Mouse (Mus musculus) hindbrain, embryonic 12.5 days (tissue): Measurements from ENCODE around the gene Rsph3a. TPM values are rescaled to one million over a fixed set of nuclear protein-coding genes. Genes with fewer than 3 reads are reported as not detected.
"Not testable (repeated sequence)": the region's sequence is repeated elsewhere in the genome, so short reads cannot be mapped to it uniquely, and the experiment has no call there.

Experiments
- ATAC-seq: fragments of 200-750 bp; cut with Nextera tagmentation; 2 replicates; pipeline ENCODE4 v1.8.0; 2017; ENCODE audit warnings: moderate TSS enrichment; ENCODE audit not compliant: low FRiP score
- H3K27ac ChIP-seq: fragments of 300-500 bp; sonication (generic); 2 replicates; pipeline ENCODE4 v1.5.1; 2016; ENCODE audit warnings: mild to moderate bottlenecking
- H3K27me3 ChIP-seq: fragments of 300-500 bp; sonication (generic); 2 replicates; pipeline ENCODE4 v1.6.1; 2016; ENCODE audit warnings: mild to moderate bottlenecking
- H3K36me3 ChIP-seq: fragments of 300-500 bp; sonication (generic); 2 replicates; pipeline ENCODE4 v1.6.1; 2016; ENCODE audit warnings: mild to moderate bottlenecking
- H3K4me1 ChIP-seq: fragments of 300-500 bp; sonication (generic); 2 replicates; pipeline ENCODE4 v1.6.1; 2016
- H3K4me2 ChIP-seq: fragments of 300-500 bp; sonication (generic); replicated peaks from 2 replicates; pipeline ENCODE4 v1.6.1; 2016; ENCODE audit warnings: mild to moderate bottlenecking
- H3K4me3 ChIP-seq: fragments of 300-500 bp; sonication (generic); 2 replicates; pipeline ENCODE4 v1.5.1; 2016; ENCODE audit warnings: mild to moderate bottlenecking
- H3K9ac ChIP-seq: fragments of 300-500 bp; sonication (generic); 2 replicates; pipeline ENCODE4 v1.6.1; 2016; ENCODE audit warnings: mild to moderate bottlenecking, moderate library complexity
- H3K9me3 ChIP-seq: fragments of 300-500 bp; sonication (generic); replicated peaks from 2 replicates; pipeline ENCODE4 v1.6.1; 2016; ENCODE audit warnings: mild to moderate bottlenecking
- WGBS: fragments of 180-500 bp; shearing (Covaris S2); methylation state at CpG from one replicate; pipeline ENCODE4 v1.1.7; 2016; 5-methylcytosine and 5-hydroxymethylcytosine counted together
- polyA plus RNA-seq: library from polyadenylated mRNA; unstranded; fragments of >200 nt; fragmentation: Nextera tagmentation; extraction: Ambion mirVana; gene quantifications from 2 replicates; pipeline ENCODE4 v1.2.1, GENCODE M21; 2016

Gene Rsph3a
- polyA plus RNA-seq, 1 experiment from 2014 or later: 77.0 TPM

DNA sequence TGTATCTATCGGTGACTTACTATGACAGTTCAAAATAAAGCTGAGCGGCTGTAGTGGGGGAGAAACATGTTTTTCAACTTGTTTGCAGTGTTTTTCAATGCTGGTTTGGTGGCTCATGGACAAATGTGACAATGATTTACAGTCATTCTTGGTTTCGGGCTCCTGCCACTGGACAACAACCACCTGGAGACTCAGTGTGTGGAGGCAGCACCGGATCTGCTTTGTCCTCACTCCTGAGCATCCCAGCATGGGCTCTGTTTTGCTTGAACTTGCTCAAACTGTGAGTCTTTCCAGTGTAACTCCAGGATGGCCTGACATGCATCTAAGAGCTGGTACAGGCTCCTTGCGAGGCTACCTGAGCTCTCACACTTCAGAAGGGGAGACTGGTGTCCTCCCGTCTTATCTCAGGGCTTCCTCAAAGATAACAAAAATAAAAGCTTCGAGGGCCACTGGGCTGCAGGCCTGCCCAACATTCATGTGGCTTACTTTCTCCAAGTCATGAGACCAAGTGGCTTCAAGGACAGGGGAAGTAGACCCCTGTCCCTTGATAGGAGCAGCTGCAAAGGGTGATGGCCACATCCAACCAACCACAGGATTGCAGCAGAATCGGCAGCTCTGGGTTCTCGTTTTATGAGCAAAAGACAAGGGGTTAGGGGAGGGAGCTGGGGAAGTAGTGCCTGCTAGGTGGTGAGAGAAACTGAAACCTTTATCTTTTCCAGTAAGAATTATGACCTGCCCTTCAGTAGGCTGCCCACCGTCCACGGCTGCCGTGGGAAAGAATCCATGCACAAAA lies 28.4 kb upstream of the Rsph3a start:
- Histone ChIP-seq H3K4me1 (no peaks in the 10 kb centered on the region), H3K9me3 (no peaks in the 10 kb centered on the region), H3K27ac (no peak overlapping the region), H3K36me3 (no peaks in the 10 kb centered on the region), H3K27me3 (no peaks in the 10 kb centered on the region), H3K9ac (no peak overlapping the region), H3K4me3 (no peak overlapping the region), H3K4me2 (no peak overlapping the region)
- WGBS: 78% methylated on average over 12 of the region's 12 CpGs
- no peak for ATAC-seq

DNA sequence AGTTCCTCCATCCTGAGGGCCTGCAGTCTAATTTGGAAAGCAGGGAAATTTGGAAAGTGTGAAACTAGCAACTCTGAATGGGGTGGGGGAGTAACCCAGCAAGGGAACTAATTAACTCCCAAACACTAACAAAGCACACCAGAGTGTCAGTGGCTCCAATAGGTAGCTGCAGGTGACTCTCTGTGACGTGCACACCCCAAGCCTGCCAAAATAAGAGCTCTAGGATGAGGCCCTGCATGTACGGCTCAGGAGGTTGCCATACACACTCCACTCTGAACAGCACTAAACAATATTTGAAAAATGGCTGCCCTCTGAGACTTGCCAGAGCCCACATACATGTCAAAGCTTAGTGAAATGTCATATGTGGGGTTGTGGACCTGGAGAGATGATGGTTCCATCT lies 27.1 kb upstream of the Rsph3a start:
- no peak overlapping the region for H3K4me3 ChIP-seq
- H3K27me3 ChIP-seq: no peaks in the 10 kb centered on the region
- no peaks in the 10 kb centered on the region for H3K36me3 ChIP-seq
- H3K4me2 ChIP-seq: no peak overlapping the region
- ATAC-seq: no peak
- no peak overlapping the region for H3K27ac ChIP-seq
- WGBS: 76% methylated on average over 2 of the region's 2 CpGs
- no peak overlapping the region for H3K9ac ChIP-seq
- no peaks in the 10 kb centered on the region for H3K9me3 ChIP-seq
- H3K4me1 ChIP-seq: no peaks in the 10 kb centered on the region

DNA sequence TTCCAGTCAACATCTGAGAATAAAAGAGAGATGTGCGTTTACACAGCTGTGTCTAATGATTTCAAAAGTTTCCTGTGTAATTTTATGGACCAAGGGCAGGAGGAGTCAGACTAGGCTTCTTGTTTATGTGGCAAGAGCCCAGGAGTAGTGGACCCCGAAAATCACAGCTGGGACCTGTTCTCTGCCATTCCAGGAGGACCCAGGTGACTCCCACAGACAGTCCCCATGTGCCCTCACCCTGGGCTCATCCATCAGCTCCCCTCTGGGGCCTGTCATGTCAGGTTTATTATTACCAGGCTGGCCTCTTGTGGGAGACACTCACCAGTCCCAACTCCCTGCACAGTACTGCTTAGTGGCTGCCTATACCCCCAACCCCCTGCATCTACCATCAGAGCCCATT lies 26.2 kb upstream of the Rsph3a start:
- Histone ChIP-seq H3K4me3 (no peak overlapping the region), H3K4me1 (no peaks in the 10 kb centered on the region), H3K9me3 (no peaks in the 10 kb centered on the region), H3K36me3 (no peaks in the 10 kb centered on the region), H3K27me3 (no peaks in the 10 kb centered on the region), H3K9ac (no peak overlapping the region), H3K27ac (no peak overlapping the region), H3K4me2 (no peak overlapping the region)
- no peak for ATAC-seq
- WGBS: 75% methylated on average over 2 of the region's 2 CpGs

DNA sequence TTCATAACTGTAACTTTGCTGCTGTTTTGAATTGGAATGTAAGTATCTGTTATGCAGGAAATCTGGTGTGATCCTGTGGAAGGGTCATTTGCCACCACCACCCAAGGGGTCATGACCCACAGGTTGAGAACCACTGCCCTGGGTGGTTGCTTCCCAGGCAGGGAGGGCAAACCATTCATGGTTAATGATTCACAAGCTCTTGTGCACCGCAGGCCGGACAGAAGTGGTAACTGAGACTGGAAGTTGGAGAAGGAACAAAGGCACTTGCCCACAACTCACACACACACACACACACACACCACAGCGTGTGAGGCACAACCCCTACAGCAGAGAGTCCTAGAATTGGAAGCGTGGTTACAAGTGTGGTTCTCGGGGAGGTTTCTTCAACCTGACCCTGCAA lies 22.9 kb upstream of the Rsph3a start:
- H3K9ac ChIP-seq: no peak overlapping the region
- ATAC-seq: no peak
- no peaks in the 10 kb centered on the region for H3K9me3 ChIP-seq
- no peaks in the 10 kb centered on the region for H3K27me3 ChIP-seq
- WGBS: 83% methylated on average over 5 of the region's 5 CpGs
- no peak overlapping the region for H3K27ac ChIP-seq
- H3K4me2 ChIP-seq: no peak overlapping the region
- no peak overlapping the region for H3K4me3 ChIP-seq
- H3K36me3 ChIP-seq: no peaks in the 10 kb centered on the region
- H3K4me1 ChIP-seq: no peaks in the 10 kb centered on the region

DNA sequence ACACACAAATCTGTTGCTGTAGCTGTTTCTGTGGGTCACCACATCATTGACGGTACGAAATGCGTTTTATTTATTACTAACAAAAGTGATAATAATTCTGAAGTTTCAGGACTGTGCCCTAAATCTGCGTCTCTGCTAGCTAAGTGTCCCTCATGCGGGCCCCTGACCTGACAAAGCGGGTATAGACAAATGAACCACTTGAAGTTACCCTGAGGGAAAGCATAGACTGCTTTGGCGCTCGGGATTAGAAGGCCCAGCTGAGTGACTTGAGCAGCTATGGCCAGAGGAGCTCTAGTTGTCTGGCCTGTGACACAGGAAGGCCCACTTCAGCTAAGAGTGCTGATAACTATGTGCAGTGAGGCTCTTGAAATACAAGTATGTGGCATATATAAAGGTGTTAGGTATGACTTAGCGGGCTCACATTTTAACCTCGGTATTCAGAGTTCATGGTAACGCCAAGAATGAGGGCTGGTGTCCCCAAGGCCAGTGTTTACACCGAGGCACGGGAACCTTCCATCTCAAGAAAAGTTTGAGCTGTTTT lies 21.2 kb upstream of the Rsph3a start:
- Histone ChIP-seq H3K4me3 (no peak overlapping the region), H3K4me1 (no peaks in the 10 kb centered on the region), H3K36me3 (no peaks in the 10 kb centered on the region), H3K27me3 (no peaks in the 10 kb centered on the region), H3K9ac (no peak overlapping the region), H3K27ac (no peak overlapping the region), H3K4me2 (no peak overlapping the region), H3K9me3 (no peaks in the 10 kb centered on the region)
- ATAC-seq: no peak
- 92% methylated on average over 13 of the region's 13 CpGs for WGBS

DNA sequence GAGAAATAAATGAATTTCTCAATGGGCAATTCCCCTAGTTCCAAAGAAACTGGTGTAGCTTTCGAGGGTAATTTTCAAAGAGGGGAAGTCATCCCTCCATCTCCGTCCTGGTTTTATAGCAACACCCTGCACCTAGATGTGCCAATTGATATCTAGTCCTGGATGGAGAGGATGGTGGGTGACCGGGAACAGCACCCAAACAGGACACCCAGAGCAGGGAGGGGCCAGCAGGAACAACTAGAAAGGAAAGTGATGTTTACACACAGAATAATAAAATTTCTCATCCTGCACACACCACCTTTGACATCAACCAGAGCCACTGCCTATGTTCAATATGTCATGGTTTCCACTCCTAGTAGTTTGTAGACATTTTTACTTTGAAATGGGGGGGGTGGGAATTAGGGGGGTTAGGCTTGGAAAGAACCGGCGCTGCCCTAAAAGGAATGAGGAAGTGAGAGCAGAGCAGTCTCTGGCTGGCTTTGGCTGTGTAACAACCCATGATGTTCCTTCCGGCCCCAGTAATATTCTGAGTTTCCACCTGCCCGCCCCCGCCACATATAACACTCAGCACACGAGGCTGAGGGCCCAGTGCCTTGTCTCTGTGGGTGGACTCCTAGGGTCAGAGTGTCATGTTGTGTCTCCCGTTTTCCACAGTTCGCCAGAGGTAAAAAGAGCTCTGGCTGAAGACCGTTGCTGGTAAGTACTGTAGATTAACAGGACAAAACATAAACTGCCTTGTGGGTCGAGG lies 19.8 kb upstream of the Rsph3a start, which contains the start of gene Tagap:
TSS of gene Tagap (plus strand) at position 588 of the 748 bp plus-strand sequence.
- Histone ChIP-seq H3K27me3 (no peaks in the 10 kb centered on the region), H3K4me1 (no peaks in the 10 kb centered on the region), H3K9ac (no peak within 1 kb of the TSS), H3K36me3 (no peaks in the 10 kb centered on the region), H3K27ac (no peak within 1 kb of the TSS), H3K4me2 (no peak within 1 kb of the TSS), H3K9me3 (no peaks in the 10 kb centered on the region), H3K4me3 (no peak within 1 kb of the TSS)
- ATAC-seq: no peak
- 65% methylated on average over 13 of the region's 13 CpGs for WGBS

DNA sequence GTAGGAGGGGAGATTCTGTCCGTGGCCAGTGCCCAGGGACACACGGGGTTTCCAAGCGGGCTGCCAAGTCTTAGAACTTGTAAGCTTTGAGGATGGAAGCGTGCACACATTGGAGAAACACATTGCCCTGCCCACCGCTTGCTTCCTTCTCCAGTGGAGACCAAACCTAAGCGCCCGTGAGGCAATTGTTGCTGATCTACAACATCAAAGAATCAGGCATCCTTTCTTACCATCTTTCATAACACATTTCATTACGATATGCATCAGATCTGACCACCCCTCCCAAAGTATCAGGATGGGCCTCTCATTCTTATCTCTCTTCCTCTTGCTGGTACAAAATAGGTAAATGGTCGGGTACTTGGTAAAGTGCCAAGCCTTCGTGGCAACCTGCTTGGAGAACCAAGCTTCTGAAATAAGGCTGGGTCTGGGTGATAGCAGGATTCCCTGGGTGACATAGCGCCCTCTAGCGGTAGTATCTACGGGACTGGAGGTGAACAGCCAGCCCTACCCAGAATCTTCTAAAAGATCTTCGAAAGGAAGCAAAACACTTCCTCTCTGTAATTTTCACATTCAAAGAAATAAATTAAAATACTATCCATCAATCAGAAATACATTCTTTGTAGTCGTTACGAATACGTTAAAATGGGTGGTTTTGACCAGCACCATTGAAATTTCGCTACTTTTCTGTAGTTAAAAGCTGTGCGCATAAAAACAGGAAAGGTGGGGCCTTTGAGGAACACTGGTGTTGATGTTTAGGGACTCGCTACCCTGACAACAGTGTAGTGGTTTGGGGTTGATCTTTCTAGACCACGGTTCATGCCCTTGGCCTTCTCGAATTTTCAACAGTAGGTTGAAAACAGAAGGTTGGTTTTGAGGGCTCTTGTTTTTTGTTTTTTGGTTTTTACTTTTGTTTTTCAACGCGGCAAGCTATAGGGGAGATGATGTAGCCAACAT lies 17.6 kb upstream of the Rsph3a start:
- Histone ChIP-seq H3K4me3 (no peak overlapping the region), H3K4me2 (no peak overlapping the region), H3K4me1 (peaks cover 7% of the 10 kb centered on the region), H3K9me3 (no peaks in the 10 kb centered on the region), H3K27ac (no peak overlapping the region), H3K27me3 (no peaks in the 10 kb centered on the region), H3K9ac (no peak overlapping the region), H3K36me3 (no peaks in the 10 kb centered on the region)
- 72% methylated on average over 24 of the region's 24 CpGs for WGBS
- ATAC-seq: no peak

DNA sequence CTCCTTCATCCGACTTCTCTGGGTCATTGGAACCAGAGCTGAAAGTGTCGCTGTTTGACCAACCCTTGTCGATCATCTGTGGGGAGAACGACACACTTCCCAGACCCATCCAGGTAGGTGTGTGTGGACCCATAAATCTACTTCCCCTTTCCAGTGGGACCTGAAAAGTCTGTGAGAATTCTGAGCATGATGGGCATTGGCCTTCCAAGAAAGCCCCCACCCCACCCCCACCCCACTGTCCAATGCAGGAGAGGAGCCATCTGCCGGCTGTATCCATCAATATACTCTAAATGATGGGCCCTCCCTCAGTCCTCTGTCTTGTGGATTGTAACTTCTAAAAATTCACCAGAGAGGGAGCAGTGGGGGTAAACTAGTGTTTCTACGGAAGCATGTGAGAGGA lies 16.8 kb upstream of the Rsph3a start:
- Histone ChIP-seq H3K27ac (no peak overlapping the region), H3K4me3 (no peak overlapping the region), H3K9ac (no peak overlapping the region), H3K27me3 (no peaks in the 10 kb centered on the region), H3K36me3 (no peaks in the 10 kb centered on the region), H3K4me1 (peaks cover 7% of the 10 kb centered on the region), H3K9me3 (no peaks in the 10 kb centered on the region), H3K4me2 (no peak overlapping the region)
- no peak for ATAC-seq
- WGBS: 81% methylated on average over 6 of the region's 6 CpGs

DNA sequence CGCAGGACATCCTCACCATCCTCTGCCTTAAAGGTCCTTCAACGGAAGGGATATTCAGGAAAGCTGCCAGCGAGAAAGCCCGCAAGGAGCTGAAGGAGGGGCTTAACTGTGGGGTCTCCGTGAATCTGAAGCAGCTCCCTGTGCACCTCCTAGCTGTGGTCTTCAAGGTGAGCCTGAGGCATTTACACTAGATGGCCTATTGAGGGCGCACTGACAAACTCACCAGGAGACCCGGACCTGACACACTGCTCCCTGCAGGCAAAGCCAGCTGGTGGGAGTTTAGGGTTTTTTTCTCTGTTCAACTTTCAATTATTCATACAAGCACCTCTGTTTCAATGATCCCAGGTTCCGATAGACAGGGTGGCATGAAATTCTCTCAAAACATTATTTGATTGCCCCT lies 16.1 kb upstream of the Rsph3a start:
- no peak overlapping the region for H3K27ac ChIP-seq
- H3K4me3 ChIP-seq: no peak overlapping the region
- H3K36me3 ChIP-seq: no peaks in the 10 kb centered on the region
- ATAC-seq: no peak
- H3K4me1 ChIP-seq: peaks cover 7% of the 10 kb centered on the region
- H3K27me3 ChIP-seq: no peaks in the 10 kb centered on the region
- WGBS: 28% methylated on average over 8 of the region's 8 CpGs
- no peaks in the 10 kb centered on the region for H3K9me3 ChIP-seq
- H3K4me2 ChIP-seq: no peak overlapping the region
- no peak overlapping the region for H3K9ac ChIP-seq

DNA sequence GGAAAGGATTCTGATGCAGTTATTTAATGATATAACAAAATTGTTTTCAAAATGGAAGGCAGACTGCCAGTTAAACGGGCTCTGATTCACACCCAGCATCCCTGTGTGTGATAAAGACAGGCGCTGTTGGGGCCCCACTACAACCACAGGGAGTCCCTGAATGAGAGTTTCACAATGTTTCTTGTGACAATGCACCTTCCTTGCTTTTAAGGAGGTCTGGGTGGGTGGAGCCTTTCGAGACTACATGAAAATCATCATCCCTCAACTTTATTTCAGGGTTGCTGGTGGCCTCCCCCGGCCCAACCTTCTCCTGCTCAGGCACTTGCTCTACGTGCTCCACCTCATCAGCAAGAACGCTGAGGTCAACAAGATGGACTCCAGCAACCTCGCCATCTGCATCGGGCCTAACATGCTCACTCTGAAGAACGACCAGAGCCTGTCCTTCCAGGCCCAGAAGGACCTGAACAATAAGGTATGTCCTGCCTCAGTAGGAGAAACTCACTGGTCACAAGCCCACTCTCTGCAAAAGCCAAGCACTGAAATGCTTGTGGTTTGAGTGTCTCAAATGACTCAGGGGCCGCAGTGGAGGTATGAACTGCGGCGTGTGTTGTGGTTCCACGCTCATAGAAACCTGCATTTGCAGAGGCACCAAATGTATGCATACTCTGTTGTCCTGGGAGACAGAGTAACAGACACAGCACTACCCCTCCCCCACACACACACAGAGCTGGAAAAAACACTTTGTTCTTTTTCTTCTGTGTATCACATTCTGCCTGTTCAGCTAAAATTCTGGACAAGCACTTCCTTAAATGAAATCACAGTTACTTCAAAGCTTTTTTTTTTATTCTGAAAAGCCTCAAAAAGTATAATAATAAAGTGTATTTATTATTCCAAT lies 14.1 kb upstream of the Rsph3a start:
- H3K4me2 ChIP-seq: no peak overlapping the region
- WGBS: 75% methylated on average over 13 of the region's 13 CpGs
- H3K9me3 ChIP-seq: no peaks in the 10 kb centered on the region
- H3K27ac ChIP-seq: peak overlapping the region; percentile 23; the same call in 1 of the 2 replicates
- no peaks in the 10 kb centered on the region for H3K36me3 ChIP-seq
- no peak overlapping the region for H3K4me3 ChIP-seq
- no peaks in the 10 kb centered on the region for H3K27me3 ChIP-seq
- peaks cover 7% of the 10 kb centered on the region for H3K4me1 ChIP-seq
- no peak for ATAC-seq
- no peak overlapping the region for H3K9ac ChIP-seq

DNA sequence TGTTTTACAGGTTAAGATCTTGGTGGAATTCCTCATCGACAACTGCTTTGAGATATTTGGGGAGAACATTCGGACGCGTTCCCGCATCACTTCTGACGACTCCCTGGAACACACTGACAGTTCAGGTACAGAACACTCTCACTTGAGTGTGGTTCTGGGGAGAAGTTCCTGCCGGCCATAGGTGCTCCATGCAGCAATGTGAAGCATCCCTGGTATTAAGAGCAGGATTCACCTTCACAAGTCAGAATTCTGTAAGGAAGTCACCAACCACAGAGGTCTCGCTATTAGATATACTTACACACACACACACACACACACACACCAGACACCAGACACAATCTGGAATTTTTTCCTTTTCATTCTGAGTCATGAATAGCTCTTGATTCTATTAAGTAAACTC lies 13.3 kb upstream of the Rsph3a start:
- not testable (repeated sequence) for H3K9me3 ChIP-seq, H3K9ac ChIP-seq, H3K4me1 ChIP-seq, H3K27me3 ChIP-seq, H3K27ac ChIP-seq, H3K4me3 ChIP-seq, ATAC-seq, H3K36me3 ChIP-seq, H3K4me2 ChIP-seq
- WGBS: 88% methylated on average over 7 of the region's 8 CpGs
